Mouse (Mus musculus) c-Kit-positive CD71-positive TER-119-positive erythroid progenitor cells, embryonic 14.5 days (primary cell): ENCODE measurements around the gene Slc13a4.

Experiments
- DNase-seq: peaks from one replicate; pipeline ENCODE4 v3.0.0-alpha.2; 2013; ENCODE audit warnings: low spot score

The Slc13a4 gene

GRCm38 (mm10) chr6:35308037-35308436 is at the start of gene Slc13a4:
Gene Slc13a4, minus strand, starts transcription at chr6:35308131.
- no peak for DNase-seq

GRCm38 (mm10) chr6:35355320-35355719 is 47.4 kb upstream of the Slc13a4 start:
- no peak for DNase-seq

GRCm38 (mm10) chr6:35354622-35354998 is 46.7 kb upstream of the Slc13a4 start:
- DNase-seq = no peak

DNA sequence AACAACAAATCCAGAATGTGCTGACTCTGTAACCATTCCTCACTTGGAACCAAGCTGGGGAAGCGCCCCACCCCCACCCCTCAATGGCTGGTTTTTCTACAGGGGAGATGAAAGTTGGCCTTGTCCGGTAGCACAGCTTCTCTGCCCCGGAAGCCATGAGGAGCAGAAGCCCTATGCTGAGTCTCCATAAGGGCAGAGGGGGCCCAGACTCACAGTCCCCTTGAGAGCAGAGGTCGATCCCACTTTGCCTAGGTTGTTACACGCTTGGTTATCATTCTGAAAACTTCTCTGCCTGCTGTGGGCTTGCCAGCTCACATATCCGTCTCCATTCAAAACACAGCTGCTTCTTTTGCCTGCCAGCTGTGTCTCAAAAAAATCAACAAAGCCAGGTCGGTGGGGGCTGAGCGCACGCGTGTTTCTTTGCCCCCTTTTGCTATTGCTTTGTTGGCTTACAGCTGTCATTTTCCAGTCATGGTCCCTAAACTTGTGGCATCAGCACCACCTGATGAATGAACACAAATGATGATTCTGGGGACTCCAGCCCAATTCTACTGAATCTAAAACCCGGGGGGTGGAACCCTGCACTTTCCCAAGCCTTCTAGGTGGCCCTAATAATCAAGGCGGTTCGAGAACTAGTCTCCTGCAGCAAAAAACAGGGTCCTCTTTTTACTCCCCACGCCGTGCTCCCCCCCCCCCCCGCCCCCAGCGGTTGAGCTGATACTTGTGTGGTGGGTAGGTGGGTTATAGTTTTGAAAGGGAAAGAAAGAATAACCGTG is 46.1 kb upstream of the Slc13a4 start:
- DNase-seq = no peak

GRCm38 (mm10) chr6:35353416-35353815 is 45.5 kb upstream of the Slc13a4 start:
- DNase-seq = no peak

DNA sequence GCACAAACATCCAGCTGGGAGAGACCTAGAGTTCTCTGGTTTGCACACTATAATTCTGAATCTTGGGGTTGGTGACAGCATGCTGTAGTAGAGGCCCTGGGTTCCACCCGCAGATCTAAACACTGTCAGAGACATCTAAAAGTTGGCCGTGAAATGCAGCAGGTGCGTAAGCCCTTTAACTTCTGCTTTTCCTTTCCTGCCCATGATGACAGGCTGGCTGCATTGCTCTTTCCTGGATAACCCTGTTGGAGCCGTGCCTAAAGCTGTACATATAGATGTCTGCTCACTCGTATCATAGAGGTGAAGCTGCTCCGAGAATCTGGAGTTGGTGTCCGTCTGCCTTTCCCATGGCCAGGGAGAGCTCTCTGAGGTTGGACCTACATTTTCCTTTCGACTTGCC is 44.9 kb upstream of the Slc13a4 start:
- DNase-seq = no peak

- no peak for DNase-seq
Observed at GRCm38 (mm10) chr6:35351826-35352225, 43.9 kb upstream of the Slc13a4 start.

DNA sequence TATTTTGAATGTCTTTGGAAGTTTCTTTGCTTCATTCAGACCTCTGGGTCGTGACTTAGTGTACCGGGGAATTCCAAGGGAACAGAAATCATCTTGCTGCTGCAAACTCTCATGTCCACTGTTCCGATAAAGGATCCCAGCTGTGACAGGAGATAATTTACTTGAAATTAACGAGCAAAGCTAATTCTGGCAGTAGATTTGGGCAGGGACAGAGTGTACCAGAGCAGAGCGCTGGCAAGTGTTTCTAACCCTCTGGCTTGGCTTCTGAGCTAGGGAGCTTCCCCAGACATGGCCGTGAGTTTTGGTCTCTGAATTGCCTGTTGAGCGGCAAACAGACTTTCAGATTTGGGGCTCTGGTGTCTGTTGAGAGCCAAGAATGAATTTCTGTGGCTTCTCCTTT is 41.9 kb upstream of the Slc13a4 start:
- no peak for DNase-seq

- DNase-seq = no peak
Observed at GRCm38 (mm10) chr6:35338640-35339039, 30.7 kb upstream of the Slc13a4 start.

DNA sequence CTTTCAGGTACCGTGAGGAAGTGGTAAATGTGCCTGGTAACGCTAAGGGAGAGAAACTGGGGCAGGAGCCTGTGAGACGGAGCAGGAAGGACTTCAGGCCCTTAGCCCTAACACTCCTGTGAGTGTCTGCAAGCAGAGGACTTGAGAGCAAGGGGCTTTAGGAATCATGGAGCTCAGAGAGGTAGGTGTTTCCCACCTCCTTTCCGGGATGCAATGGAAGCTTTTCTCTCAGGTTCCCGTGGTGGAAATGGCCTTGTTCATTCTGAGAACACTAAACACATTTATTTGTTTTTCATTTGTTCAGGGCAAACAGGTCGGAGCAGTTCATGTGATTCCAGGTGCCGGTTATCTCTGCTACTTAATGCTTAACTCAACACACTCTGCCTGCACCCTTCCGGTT is 29.9 kb upstream of the Slc13a4 start:
- DNase-seq = no peak

- DNase-seq = no peak
Observed at GRCm38 (mm10) chr6:35335452-35335851, 27.5 kb upstream of the Slc13a4 start.

DNA sequence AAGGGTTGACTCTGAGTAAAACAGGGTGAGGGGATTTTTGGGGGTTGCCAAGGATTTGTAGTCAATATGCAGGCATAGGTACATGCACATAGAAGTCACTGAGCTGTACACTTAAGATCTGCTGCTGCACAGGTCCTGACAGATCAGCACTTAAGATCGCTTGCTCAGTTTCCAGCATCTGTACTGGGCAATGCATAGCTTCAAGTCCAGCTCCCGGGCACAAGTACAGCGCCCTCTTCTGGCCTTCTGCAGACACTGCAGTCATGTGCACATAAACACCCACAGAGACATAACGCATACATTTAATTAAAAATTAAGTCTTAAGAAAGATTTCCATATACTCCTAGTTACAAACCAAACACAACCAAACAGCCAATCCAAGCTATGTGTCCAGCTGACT is 26.3 kb upstream of the Slc13a4 start:
- DNase-seq = peak; percentile 10

DNA sequence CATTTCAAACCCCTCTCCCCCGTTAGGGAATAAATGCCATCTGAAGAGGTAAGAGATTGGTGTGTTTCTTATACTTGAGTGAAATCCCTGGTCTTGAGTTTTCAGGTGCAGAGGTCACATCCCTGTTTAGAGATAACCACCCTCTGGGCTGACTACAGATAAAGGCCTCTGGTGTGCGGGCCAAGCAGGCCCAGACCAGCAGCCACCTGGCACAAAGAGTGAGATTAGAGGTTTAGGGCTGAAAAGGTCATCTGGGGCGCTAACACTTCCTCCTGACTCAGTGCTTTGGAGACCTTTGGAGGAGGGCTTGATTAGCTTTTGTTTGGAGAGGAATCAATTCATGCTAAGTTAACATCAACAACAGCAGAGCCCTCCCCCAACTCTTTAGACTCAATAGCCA is 25.7 kb upstream of the Slc13a4 start:
- DNase-seq = no peak

DNA sequence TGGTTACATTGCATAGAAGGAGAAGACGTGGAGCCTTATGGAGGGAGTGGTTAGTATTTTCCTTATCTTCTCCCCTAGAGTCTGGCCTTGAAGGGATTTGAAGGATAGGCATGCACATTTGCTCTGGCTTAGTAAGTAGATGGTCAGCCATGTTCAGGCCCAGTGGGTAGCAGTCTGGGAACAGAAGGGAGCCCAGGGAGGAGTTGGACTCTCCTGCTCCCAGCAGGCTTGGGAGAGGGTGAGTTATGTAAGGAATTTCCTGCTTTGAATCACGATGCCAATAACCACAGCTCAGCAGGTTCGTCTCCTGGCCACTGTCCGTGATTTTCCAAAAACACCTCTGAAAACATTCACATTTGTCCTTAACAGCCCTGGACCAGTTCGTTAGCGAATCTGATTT is 22.9 kb upstream of the Slc13a4 start:
- DNase-seq = no peak

GRCm38 (mm10) chr6:35329956-35330355 is 22.0 kb upstream of the Slc13a4 start:
- DNase-seq = no peak

- DNase-seq = no peak
Observed at GRCm38 (mm10) chr6:35326111-35326515, 18.2 kb upstream of the Slc13a4 start, which contains the start of gene Fam180a. Gene Fam180a, minus strand, starts transcription at chr6:35326141.

DNA sequence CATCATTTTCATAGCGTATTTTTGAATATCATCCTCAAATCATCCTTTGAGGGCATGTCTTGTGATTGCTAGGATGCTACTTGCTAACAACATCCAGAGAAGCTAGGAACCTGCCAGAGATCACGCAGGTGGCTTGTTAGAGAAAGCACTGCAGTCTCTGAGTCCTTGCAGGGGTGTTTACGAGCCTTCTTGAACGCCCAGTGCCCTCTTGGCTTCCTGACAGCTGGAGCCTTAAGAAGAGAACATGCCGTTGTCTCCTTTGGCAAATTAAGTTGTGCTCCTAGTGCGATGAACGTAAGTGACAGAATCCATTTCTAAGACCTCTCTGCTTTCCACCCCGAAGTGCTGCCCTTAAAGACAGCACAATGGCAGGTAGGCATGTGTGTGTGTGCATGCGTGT is 16.4 kb upstream of the Slc13a4 start:
- no peak for DNase-seq

DNA sequence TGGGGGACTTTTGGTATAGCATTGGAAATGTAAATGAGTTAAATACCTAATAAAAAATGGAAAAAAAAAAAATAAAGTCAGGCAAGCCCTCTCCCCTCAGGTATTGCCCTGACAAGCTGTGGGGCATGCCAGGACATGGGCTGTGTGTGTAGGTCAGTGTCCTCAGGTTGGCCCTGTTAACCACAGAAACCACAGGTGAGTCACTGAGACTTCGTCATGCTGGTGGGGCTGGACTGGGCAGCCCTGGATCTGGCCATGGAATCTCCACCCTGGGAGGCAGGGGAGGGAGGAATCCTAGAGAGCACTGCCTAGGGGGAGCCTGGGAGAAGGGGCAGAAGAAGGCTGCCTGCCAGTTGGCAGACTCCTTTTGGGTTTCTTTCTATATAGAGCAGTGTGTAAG is 15.1 kb upstream of the Slc13a4 start:
- DNase-seq = no peak

DNA sequence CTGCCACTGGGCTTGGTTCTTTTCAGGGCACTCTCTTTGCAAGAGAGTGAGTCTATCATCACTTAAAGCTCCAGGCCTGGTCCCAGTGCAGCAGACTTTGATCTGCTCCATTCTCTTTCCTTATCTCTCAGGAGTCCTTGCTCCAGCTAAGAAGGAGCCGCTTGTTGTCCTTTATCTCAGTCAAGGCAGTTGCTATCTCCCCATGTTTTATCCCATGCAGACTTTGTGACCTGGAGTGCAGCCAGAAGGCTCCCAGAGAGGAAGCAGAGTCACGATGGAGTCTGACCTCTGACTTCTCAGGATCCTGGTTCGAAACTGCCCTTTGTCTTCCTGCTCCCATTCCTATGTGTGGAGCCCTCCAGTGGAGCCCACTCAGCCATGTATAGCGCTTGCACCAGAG is 13.2 kb upstream of the Slc13a4 start:
- DNase-seq = no peak

- DNase-seq = no peak
Observed at GRCm38 (mm10) chr6:35319850-35320249, 11.9 kb upstream of the Slc13a4 start.

DNA sequence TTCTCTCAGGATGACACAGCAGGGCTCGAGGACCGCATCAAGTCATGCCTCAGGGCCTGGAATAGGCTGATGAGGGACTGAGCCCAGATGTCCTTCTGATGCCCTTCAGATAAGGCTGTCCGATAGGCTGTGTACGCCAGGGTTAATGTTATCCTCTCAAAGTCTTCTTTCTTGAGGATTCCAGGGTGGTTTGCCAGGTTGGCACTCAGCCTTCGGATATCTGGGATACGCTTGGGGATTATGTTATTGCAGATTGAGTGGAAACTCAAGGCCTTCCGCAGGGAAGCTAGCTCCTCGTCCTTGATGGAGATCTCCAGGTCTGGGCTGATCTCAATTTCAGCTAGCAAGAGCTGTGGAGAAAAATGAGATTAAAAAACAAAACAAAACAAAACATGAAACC is 5.6 kb upstream of the Slc13a4 start:
- no peak for DNase-seq

GRCm38 (mm10) chr6:35309406-35309805 is 1.5 kb upstream of the Slc13a4 start:
- DNase-seq = no peak

DNA sequence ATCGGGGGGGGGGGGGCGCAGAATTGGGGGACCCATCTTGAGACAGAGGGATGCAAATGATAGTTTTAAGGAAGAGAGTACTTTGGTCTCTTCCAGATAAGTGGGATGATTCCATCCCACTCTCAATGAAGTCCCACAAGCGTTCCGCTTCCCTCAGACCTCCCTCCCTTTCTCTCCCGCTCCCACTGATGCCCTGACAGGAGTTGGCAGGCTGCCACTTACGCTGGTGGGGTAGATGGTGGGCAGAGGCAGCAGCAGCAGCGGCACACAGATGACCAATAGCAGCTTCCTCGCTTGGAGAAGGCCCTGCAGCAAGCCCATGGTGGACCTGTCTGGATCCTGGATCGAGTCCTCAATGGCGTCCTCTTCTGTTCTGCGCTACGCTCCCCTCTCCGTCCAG is 795 bp downstream of the Slc13a4 start:
- no peak for DNase-seq

DNA sequence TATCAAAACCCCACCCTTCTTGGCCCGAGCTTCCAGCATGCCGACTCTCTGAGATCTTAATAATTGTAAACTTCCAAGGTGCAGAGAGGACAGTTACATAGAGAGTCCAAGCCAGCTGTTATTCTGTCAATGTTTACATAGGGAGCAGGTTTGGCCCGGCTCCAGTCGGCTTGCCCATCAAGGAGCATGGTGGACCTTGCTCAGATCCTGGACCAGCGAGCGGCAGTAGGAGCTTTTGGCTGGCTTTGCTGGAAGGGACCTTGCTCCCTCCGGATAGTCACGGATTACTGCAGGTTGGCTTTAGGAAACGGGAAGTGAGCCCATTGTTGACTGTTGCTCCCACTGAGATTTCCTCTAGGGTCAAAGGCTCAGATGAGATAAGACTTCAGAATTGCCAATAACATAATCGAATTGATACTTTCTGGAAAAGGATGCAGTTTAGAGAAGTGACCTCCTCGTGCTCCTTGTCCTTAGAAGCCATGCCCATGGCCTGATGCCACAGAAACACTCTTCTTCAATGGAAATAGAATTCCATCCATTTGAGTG is 4.5 kb downstream of the Slc13a4 start:
- no peak for DNase-seq
